In genomic region chr7:24702841-24703240, GRCm38 (mm10) we compare ENCODE assay signal across 19 mouse cellular contexts. TPM values are rescaled to one million over a fixed set of nuclear protein-coding genes. Genes with fewer than 3 reads are reported as not detected.
"Had no signal": no experiment of that assay in that cellular context is flagged by ENCODE, and none has a peak within 500 bp of the region (broad histone marks: within the 10 kb centered on the region; RNA-seq: fewer than 3 reads in every experiment).

No protein-coding gene starts in this region.

RNA-seq across cellular contexts. Expression of gene BC049730, which starts 6.2 kb away (rescaled TPM):
- polyA plus RNA-seq: cortical plate, adult 2 months; embryonic facial prominence, embryonic 10.5 days; embryonic facial prominence, embryonic 11.5 days; embryonic facial prominence, embryonic 12.5 days; embryonic facial prominence, embryonic 13.5 days; embryonic facial prominence, embryonic 14.5 days; embryonic facial prominence, embryonic 15.5 days; forebrain, embryonic 10.5 days; forebrain, embryonic 11.5 days; forebrain, embryonic 12.5 days; forebrain, embryonic 13.5 days; forebrain, embryonic 14.5 days; forebrain, embryonic 15.5 days; forebrain, embryonic 16.5 days; forebrain, postnatal 0 days; frontal cortex, adult 2 months; heart, adult 2 months had no signal

RNA-seq across cellular contexts. Expression of gene Gm4763, which starts 23.9 kb away (rescaled TPM):
- polyA plus RNA-seq: cortical plate, adult 2 months; embryonic facial prominence, embryonic 10.5 days; embryonic facial prominence, embryonic 11.5 days; embryonic facial prominence, embryonic 12.5 days; embryonic facial prominence, embryonic 13.5 days; embryonic facial prominence, embryonic 14.5 days; embryonic facial prominence, embryonic 15.5 days; erythroblast, embryonic 14.5 days; forebrain, embryonic 10.5 days; forebrain, embryonic 11.5 days; forebrain, embryonic 12.5 days; forebrain, embryonic 13.5 days; forebrain, embryonic 14.5 days; forebrain, embryonic 15.5 days; forebrain, embryonic 16.5 days; forebrain, postnatal 0 days; frontal cortex, adult 2 months; gonadal fat pad, adult 2 months; heart, adult 2 months had no signal

RNA-seq across cellular contexts. Expression of gene Tex101, which starts 26.4 kb away (rescaled TPM):
- polyA plus RNA-seq: cortical plate, adult 2 months; embryonic facial prominence, embryonic 10.5 days; embryonic facial prominence, embryonic 11.5 days; embryonic facial prominence, embryonic 12.5 days; embryonic facial prominence, embryonic 13.5 days; embryonic facial prominence, embryonic 14.5 days; embryonic facial prominence, embryonic 15.5 days; erythroblast, embryonic 14.5 days; forebrain, embryonic 10.5 days; forebrain, embryonic 11.5 days; forebrain, embryonic 12.5 days; forebrain, embryonic 13.5 days; forebrain, embryonic 14.5 days; forebrain, embryonic 15.5 days; forebrain, embryonic 16.5 days; forebrain, postnatal 0 days; frontal cortex, adult 2 months; gonadal fat pad, adult 2 months had no signal

RNA-seq across cellular contexts. Expression of gene Cd177, which starts 57.3 kb away (rescaled TPM):
- polyA plus RNA-seq: cortical plate, adult 2 months; embryonic facial prominence, embryonic 11.5 days; forebrain, embryonic 10.5 days; forebrain, embryonic 11.5 days had no signal
